Mouse (Mus musculus): ENCODE measurements around the gene Actn3.

DNA sequence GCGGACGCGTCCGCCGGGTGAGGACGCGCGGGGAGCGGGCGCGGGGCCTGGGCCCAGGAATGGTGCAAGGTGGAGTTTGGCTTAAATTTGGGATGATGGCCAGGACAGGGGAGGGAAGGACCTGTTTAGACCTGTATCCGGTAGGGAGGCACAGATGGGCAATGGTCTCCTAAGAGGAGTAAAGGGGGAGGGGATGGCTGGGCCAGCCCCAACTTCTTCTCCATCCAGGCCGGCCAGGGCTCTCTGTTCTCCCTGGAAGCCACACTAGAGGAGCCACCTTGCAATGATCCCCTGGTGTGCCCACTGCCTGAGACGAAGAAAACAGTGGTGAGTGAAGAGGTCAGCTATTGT lies 22.3 kb downstream of the Actn3 start:
- TF ChIP-seq REST (IDR thresholded peaks at IDR 0.05; ENCODE audit: insufficient read depth, insufficient read length) (no peak), MAX (IDR thresholded peaks at IDR 0.05; ENCODE audit: low read depth) (no peak), E2F4 (IDR thresholded peaks at IDR 0.05; ENCODE audit: insufficient read depth) (no peak), POLR2A (IDR thresholded peaks at IDR 0.05; ENCODE audit: insufficient read length, low read depth) (no peak), MYOG (IDR thresholded peaks at IDR 0.05; ENCODE audit: control insufficient read depth in 1 of 3, insufficient read depth in 1 of 3, insufficient read length in 2 of 3, low read depth in 2 of 3) (no peak), USF1 (IDR thresholded peaks at IDR 0.05; ENCODE audit: low read depth) (no peak), CEBPB (IDR thresholded peaks at IDR 0.05; ENCODE audit: insufficient read depth, poor library complexity, severe bottlenecking) (no peak)

Measured in myocyte (in vitro differentiated cells).